Mouse (Mus musculus) G1E (cell line): ENCODE data around the gene Mrpl38. TPM values are rescaled to one million over a fixed set of nuclear protein-coding genes. Genes with fewer than 3 reads are reported as not detected.
"Not testable (repeated sequence)": the region's sequence is repeated elsewhere in the genome, so short reads cannot be mapped to it uniquely, and the experiment has no call there.

Source experiments
- ATAC-seq: 2 replicates; pipeline ENCODE4 v1.8.0; 2016; ENCODE audit warnings: mild to moderate bottlenecking; ENCODE audit not compliant: insufficient number of reproducible peaks, poor library complexity, low FRiP score, severe bottlenecking; ENCODE audit errors: extremely low read depth
- DNase-seq: peaks from one replicate; pipeline ENCODE4 v3.0.0; 2012; ENCODE audit warnings: low spot score
- H3K27me3 ChIP-seq: 2 replicates; pipeline ENCODE4 v1.6.1; 2012; ENCODE audit warnings: mild to moderate bottlenecking, low read length, inconsistent platforms; ENCODE audit not compliant: insufficient read depth
- H3K36me3 ChIP-seq: replicated peaks from 2 replicates; pipeline ENCODE3; 2012; ENCODE audit warnings: mild to moderate bottlenecking, inconsistent platforms
- H3K4me1 ChIP-seq: 2 replicates; pipeline ENCODE4 v1.6.1; 2012; ENCODE audit warnings: low read depth, low read length, inconsistent platforms, mixed read lengths; ENCODE audit not compliant: insufficient read depth
- H3K4me3 ChIP-seq: 2 replicates; pipeline ENCODE4 v1.5.1; 2012; ENCODE audit warnings: low read depth, mild to moderate bottlenecking, inconsistent platforms, low read length, moderate library complexity, mixed read lengths
- H3K9me3 ChIP-seq: replicated peaks from 2 replicates; pipeline ENCODE4 v1.6.1; 2012; ENCODE audit warnings: inconsistent platforms
- CTCF ChIP-seq: IDR thresholded peaks from 2 replicates; pipeline ENCODE4 v1.5.1; 2012; ENCODE audit warnings: low read depth, low read length, inconsistent platforms, mixed read lengths
- GATA1 ChIP-seq: IDR thresholded peaks from 2 replicates; pipeline ENCODE4 v1.6.1; 2012; ENCODE audit warnings: borderline replicate concordance, low read length, inconsistent platforms, mixed read lengths
- GATA2 ChIP-seq: IDR thresholded peaks from 2 replicates; pipeline ENCODE4 v1.6.1; 2012; ENCODE audit warnings: low read depth, low read length, inconsistent platforms, borderline replicate concordance
- POLR2AphosphoS5 ChIP-seq: IDR thresholded peaks from 2 replicates; pipeline ENCODE4 v1.6.1; 2012; ENCODE audit warnings: low read depth, low read length, inconsistent platforms; ENCODE audit not compliant: insufficient replicate concordance
- TAL1 ChIP-seq: conservative IDR thresholded peaks from 2 replicates; pipeline ENCODE4 v1.6.1; 2012; ENCODE audit warnings: low read depth, low read length, inconsistent platforms, mixed read lengths
- polyA plus RNA-seq: library from polyadenylated mRNA; stranded (reverse); fragments of >175 nt; gene quantifications from 2 replicates; pipeline ENCODE4 v1.2.3, GENCODE M21; 2012
- total RNA-seq, 2 experiments: library from RNA; stranded (forward) in 1 of 2; stranded (reverse) in 1 of 2; fragments of 200-1000 nt in 1 of 2; fragments of >200 nt in 1 of 2; fragmentation: Nextera tagmentation in 1 of 2; gene quantifications; 2 replicates each; pipeline ENCODE4 v1.2.3; 2014 to 2017

The Mrpl38 gene
- total and polyA plus RNA-seq, 3 experiments, result 38.3 to 144 (median 99.3) TPM

DNA sequence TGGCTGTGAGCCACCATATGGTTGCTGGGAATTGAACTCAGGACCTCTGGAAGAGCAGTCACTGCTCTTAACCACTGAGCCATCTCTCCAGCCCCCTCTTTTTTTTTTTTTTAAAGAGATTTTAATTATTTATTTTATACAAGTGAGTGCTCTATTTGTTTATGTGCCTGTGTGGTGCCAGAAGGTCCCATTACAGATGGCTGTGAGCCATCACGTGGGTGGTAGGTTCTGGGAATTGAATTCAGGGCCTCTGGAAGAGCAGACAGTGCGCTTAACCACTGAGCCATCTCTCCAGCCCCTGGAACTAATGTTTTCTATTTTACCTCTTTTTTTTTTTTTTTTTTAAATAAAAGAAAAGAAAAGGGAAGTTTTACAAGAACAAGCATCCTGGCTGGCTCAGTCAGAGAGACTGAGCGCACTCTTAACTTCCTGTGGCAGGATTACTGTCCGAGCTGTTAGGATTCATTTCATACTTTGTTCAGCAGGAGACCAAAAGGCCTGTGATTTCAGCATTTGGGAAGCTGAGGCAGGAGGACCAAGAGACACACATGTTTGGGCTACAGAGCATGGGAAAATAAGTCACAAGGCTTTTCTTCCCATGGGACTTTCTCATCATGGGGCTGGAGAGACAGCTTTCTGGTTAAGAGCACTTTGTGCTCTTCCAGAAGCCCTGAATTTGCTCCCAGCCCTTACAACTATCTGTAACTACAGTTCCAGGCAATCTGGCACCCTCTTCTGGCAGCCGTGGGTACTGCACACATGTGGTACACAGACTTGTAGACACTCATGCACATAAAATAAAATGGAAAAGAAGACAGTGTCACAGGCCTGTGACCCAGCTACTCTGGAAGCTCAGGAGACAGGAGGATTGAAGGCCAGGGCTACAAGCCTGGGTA lies 42.2 kb downstream of the Mrpl38 start:
- Histone ChIP-seq H3K4me3 (no peak overlapping the region), H3K36me3 (peaks cover 1% of the 10 kb centered on the region), H3K27me3 (no peaks in the 10 kb centered on the region), H3K9me3 (peaks cover 6% of the 10 kb centered on the region; the same call in 1 of the 2 replicates), H3K4me1 (peaks cover 59% of the 10 kb centered on the region)
- ATAC-seq, result no peak
- no peak for TF ChIP-seq GATA2
- no peak for TF ChIP-seq GATA1
- TF ChIP-seq POLR2AphosphoS5, result no peak
- no peak for TF ChIP-seq TAL1
- peak; percentile 64 for TF ChIP-seq CTCF
- DNase-seq, result no peak

DNA sequence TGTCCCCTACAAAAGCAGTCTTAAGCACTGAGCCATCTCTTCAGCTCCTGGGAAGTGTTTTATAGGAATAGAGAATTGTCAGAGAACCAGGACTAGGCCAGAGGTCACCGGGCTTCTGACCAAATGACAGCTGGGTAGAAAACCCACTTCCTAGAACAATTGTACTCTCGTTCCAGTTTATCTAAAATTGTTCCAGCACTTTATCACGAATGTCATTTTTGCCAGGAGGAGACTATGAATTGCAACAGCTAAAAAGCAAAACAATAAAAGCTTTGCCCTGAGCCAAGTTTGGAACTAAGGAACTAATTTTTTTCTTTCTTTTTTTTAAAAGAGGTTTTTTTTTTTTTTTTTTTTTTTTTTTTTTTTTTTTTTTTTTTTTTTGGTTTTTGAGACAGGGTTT lies 43.1 kb downstream of the Mrpl38 start:
- ATAC-seq, result no peak
- H3K9me3 ChIP-seq, result peaks cover 6% of the 10 kb centered on the region; the same call in 1 of the 2 replicates
- H3K27me3 ChIP-seq, result no peaks in the 10 kb centered on the region
- no peak overlapping the region for H3K4me3 ChIP-seq
- TF ChIP-seq GATA2 (no peak), POLR2AphosphoS5 (no peak), GATA1 (no peak), CTCF (no peak), TAL1 (no peak)
- H3K4me1 ChIP-seq, result peaks cover 55% of the 10 kb centered on the region
- DNase-seq, result no peak
- H3K36me3 ChIP-seq, result peaks cover 2% of the 10 kb centered on the region

DNA sequence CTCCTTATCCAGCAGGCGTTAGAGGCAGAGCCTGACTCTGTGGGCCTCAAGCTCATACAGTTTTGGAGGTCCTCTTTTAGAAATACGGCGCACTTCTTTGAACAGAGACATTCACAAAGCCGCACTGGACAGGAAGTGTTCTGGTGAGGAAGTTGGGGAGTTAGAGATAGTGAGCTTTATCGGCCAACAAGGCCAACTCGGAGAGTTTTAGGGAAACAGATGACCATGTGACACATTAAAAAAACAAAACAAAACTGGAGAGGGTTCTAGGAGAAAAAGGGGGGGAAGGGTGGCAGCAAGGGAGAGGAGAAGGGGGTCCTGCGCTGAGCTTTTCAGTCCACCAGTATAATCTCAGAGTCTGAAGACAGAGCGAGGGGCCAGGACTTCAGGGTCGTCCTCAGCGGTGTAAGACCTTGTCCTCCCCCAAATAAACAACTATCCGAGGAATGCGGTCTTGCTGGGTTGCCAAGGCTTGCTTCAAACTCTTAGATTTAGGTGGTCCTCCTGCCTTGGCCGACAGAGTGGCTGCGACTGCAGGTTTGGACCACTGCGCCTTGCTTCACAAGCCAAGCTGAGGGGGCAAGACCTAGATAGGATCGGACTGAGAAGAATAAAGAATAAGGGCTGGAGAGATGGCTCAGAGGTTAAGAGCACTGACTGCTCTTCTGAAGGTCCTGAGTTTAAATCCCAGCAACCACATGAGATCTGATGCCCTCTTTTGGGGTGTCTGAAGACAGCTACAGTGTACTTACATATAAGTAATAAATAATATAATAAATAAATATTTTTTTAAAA lies 44.7 kb downstream of the Mrpl38 start:
- Histone ChIP-seq H3K36me3 (peaks cover 2% of the 10 kb centered on the region), H3K4me3 (peak overlapping the region; percentile 58; the same call in 1 of the 2 replicates), H3K9me3 (peaks cover 6% of the 10 kb centered on the region; the same call in 1 of the 2 replicates), H3K4me1 (peaks cover 47% of the 10 kb centered on the region), H3K27me3 (no peaks in the 10 kb centered on the region)
- ATAC-seq (peak; percentile 77), DNase-seq (no peak)
- TF ChIP-seq GATA2 (no peak), CTCF (no peak), POLR2AphosphoS5 (no peak), TAL1 (no peak), GATA1 (no peak)

DNA sequence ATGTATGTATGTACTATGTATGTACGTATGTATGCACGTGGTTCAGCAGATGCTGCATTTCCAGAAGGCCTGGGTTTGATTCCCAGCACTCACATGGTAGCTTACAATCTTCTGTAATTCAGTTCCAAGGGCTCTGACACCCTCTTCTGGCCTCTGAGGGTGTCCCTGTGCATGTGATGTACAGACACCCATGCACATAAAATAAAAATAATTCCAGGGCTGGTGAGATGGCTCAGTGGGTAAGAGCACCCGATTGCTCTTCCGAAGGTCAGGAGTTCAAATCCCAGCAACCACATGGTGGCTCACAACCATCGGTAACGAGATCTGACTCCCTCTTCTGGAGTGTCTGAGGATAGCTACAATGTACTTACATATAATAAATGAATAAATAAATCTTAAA lies 45.7 kb downstream of the Mrpl38 start:
- DNase-seq, ATAC-seq, H3K36me3 ChIP-seq, H3K4me3 ChIP-seq, H3K27me3 ChIP-seq, H3K9me3 ChIP-seq: not testable (repeated sequence)
- H3K4me1 ChIP-seq, result peaks cover 55% of the 10 kb centered on the region

DNA sequence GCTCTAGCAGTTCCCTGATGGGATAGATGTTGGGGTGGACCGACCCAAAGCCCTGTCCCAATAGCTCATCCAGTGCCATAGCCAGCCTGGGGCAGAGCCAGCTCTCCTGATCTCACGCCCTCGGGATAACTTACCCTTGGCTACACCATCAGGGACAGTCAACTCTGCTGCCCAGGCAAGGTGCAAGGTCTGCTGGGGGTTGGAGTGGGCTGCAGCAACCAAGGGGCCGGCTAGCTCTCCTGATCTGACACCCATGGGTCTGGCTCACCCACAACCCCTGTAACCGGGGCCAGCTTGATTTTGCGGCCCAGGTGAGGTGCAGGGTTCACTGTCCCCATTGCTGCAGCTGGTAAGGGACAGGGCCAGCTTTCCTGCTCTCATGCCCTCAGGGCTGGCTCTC lies 47.1 kb downstream of the Mrpl38 start:
- Histone ChIP-seq H3K36me3 (peaks cover 2% of the 10 kb centered on the region), H3K4me1 (peaks cover 61% of the 10 kb centered on the region), H3K9me3 (peaks cover 2% of the 10 kb centered on the region; the same call in 1 of the 2 replicates), H3K27me3 (no peaks in the 10 kb centered on the region), H3K4me3 (no peak overlapping the region)
- ATAC-seq, result no peak
- no peak for DNase-seq
- no peak for TF ChIP-seq GATA1
- TF ChIP-seq CTCF, result no peak
- TF ChIP-seq GATA2, result no peak
- no peak for TF ChIP-seq POLR2AphosphoS5
- no peak for TF ChIP-seq TAL1

DNA sequence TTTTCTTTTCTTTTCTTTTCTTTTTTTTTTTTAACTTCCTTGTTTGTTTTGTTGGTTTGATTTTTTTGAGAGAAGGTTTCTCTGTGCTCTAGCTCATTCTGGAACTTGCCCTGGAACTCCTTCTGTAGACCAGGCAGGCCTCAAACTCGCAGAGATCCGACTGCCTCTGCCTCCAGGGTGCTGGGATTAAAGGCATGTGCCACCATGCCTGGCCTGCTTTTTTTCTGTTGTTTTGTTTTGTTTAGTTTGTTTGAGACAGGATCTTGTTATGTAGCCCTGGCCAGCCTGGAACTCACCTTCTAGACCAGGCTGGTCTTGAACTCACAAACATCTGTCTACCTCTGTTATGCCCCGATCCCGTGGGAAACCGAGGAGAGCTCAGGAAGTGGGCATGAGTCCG lies 49.1 kb downstream of the Mrpl38 start:
- Histone ChIP-seq H3K4me3 (no peak overlapping the region), H3K9me3 (no peaks in the 10 kb centered on the region), H3K27me3 (no peaks in the 10 kb centered on the region), H3K4me1 (peaks cover 71% of the 10 kb centered on the region), H3K36me3 (peaks cover 16% of the 10 kb centered on the region)
- TF ChIP-seq GATA1, result no peak
- TF ChIP-seq CTCF, result no peak
- TF ChIP-seq GATA2, result no peak
- no peak for TF ChIP-seq POLR2AphosphoS5
- TF ChIP-seq TAL1, result no peak
- no peak for DNase-seq
- ATAC-seq, result no peak
